Mouse (Mus musculus): ENCODE measurements around the gene Aldh1l1.
"Not testable (repeated sequence)": the region's sequence is repeated elsewhere in the genome, so short reads cannot be mapped to it uniquely, and the experiment has no call there.

The Aldh1l1 gene

DNA sequence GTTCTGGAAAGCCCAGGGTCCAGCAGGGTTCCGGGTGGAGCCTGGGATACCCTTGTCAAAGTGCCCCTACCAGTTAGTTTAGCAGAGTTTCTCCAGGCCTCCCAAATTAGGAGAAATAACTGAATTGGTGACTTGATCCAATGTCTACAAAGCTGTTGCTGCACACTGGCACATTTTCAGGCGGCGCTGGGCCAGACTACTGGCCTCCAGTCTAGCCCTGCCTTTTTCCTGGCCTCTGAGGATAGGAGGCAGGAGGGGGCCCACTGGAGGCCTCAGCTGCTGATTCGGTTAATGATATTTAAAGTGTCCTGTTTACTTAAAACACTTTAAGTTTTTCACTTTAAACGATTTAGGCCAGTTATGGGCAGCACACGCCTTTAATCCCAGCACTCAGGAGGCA lies 138.0 kb downstream of the Aldh1l1 start:
- DNase-seq, result no peak

DNA sequence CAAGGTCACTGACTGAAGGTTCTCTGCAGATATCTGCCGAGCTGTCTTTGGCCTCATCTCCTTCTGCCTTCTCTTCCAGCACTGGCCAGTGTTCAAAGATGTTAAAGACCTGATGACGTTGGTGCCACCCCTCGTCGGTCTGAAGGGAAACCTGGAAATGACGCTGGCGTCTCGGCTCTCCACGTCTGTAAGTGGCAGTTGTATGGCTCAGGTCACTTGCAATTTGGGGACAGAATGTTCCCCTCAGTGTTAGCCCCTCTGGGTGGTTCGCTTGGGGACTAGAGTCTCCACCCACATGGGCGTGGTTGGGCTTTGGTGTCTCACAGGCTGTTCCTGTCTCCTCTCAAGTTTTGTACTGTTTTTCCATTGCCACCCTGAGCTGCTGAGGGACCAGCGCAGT lies 138.5 kb downstream of the Aldh1l1 start:
- no peak for DNase-seq

DNA sequence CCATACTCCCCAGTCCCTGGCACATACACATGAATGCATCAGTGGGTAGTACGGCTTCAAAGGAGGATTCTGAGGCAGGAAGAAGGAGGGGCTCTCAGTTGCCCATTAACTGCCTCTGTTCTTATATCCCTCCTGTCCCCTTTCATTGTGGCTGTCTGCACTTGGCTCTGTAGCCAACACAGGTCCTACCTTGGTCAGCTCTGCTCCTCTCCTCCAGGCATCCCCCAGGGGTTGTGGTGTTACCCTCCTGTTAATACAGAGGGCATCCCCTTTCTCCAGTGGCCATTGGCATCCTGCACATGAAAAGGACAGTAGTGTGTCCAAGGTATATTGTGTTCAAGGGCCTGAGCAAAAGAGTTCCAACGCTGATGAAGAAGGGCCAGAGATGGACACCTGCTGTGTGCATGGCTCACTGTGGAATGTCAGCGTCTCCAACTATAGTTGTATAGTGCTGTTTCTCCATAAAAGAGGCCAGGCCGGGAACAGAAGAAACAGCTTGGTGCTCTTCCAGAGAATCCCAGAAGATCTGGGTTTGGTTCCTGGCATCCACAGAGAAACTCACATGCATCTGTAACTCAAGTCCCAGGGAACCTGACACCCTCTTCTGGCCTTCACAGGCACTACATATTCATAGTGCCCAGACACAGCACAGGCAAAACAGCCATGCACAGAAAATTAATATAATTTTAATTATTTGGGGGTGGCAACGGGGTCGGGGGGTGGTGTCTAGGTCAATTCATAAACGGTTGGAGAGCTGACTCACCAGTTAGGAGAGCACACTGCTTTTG lies 139.2 kb downstream of the Aldh1l1 start:
- no peak for DNase-seq

GRCm38 (mm10) chr6:90627556-90627955 lies 141.3 kb downstream of the Aldh1l1 start:
- no peak for DNase-seq

GRCm38 (mm10) chr6:90629506-90629905 lies 143.3 kb downstream of the Aldh1l1 start:
- no peak for DNase-seq

GRCm38 (mm10) chr6:90630427-90630826 lies 144.2 kb downstream of the Aldh1l1 start:
- no peak for DNase-seq

DNA sequence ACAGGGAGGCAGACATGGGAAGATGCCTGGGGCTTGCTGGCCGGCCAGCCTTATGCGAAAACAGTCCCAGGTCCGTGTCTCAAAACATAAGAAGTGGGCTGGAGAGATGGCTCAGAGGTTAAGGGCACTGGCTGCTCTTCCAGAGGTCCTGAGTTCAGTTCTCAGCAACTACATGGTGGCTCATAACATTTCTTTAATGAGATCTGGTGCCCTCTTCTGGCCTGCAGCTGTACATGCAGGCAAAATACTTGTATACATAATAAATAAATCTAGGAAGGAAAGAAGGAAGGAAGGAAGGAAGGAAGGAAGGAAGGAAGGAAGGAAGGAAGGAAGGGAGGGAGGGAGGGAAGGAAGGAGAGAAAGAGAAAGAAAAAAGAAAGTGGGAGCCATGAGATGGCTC lies 146.3 kb downstream of the Aldh1l1 start:
- not testable (repeated sequence) for DNase-seq

- no peak for DNase-seq
These were observed 148.9 kb downstream of the Aldh1l1 start for GRCm38 (mm10) chr6:90635081-90635480.

- DNase-seq, result no peak
These were observed 149.4 kb downstream of the Aldh1l1 start for GRCm38 (mm10) chr6:90635611-90636010.

DNA sequence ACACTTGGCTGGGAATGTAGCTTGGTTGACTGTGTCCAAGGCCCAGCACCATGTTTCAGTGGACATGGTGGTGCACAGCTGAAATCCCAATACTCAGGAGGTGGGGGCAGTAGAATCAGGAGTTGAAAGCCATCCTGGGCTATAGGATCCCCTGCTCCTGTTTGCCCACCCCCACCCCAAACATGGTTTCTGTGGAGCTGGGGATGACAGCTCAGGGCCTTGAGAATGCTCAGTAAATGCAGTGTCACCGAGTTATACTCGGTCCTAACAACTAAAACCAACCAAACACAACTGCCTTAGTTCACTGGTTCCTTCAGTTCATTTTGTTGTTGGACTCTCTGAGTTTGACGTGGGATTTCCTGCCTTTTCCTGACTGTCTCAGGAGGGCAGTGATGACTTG lies 156.8 kb downstream of the Aldh1l1 start:
- DNase-seq, result no peak

DNA sequence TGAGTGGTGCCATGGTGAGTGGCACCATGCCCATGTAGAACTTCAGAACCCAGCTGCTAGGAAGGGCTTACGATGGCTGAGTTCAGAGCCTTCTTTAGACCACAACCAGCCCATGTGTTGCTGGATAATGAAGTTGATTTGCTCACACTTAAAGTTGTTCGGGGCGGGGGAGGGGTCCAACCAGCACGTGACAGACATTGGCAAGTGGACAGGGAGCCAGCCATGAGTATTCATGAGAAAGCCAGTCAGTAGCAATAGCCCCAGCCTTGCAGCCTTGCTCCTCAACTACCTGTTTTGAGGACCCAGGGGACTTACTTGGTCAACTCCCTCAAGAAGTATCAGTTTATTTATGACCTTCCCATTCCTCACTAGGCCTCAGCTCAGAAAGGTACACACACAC lies 158.7 kb downstream of the Aldh1l1 start:
- DNase-seq, result no peak

GRCm38 (mm10) chr6:90648391-90648790 lies 162.2 kb downstream of the Aldh1l1 start:
- no peak for DNase-seq

- DNase-seq, result no peak
These were observed 163.1 kb downstream of the Aldh1l1 start for GRCm38 (mm10) chr6:90649279-90649678.
